Comparison of ENCODE assay signal across 8 mouse cellular contexts in genomic region chr4:106955729-106956712, GRCm38 (mm10). TPM values are rescaled to one million over a fixed set of nuclear protein-coding genes. Genes with fewer than 3 reads are reported as not detected.
DNase-seq lines count a peak whose midpoint lies in the region; ATAC-seq and TF ChIP-seq lines count a peak whose summit lies in the region.

No protein-coding gene starts in this region.

- H3K27me3 ChIP-seq in midbrain, embryonic 11.5 days (ENCODE audit: control insufficient read depth, insufficient read depth, low read length), result no peaks in the 10 kb centered on the region
- H3K27me3 ChIP-seq in kidney, adult 2 months (replicated peaks; ENCODE audit: control insufficient read depth, insufficient read depth, low read length), result no peaks in the 10 kb centered on the region

- H3K36me3 ChIP-seq in midbrain, embryonic 11.5 days (ENCODE audit: control insufficient read depth, insufficient read depth, low read length), result no peaks in the 10 kb centered on the region
- no peaks in the 10 kb centered on the region for H3K36me3 ChIP-seq in kidney, adult 2 months (ENCODE audit: control insufficient read depth, insufficient read depth, low read length)

- WGBS in midbrain, embryonic 11.5 days, result 46% methylated on average over 19 of the region's 19 CpGs
- 67% methylated on average over 19 of the region's 19 CpGs for WGBS in kidney, adult 2 months

- DNase-seq in urinary bladder, postnatal 14 days (ENCODE audit: low spot score), result peak; percentile 51
- DNase-seq in urinary bladder, adult 2 months (ENCODE audit: low spot score), result no peak
- peak; percentile 51 for DNase-seq in heart, postnatal 4 days
- peak; percentile 45 to 67 for DNase-seq in left cerebral cortex, postnatal 14 days (ENCODE audit: low spot score in 2 of 2)
- DNase-seq in midbrain, embryonic 11.5 days (ENCODE audit: low spot score, missing footprints), result no peak
- DNase-seq in thymus, postnatal 25 days, result peak; percentile 45
- DNase-seq in kidney, adult 2 months, result no peak

- no peak overlapping the region for H3K4me3 ChIP-seq in midbrain, embryonic 11.5 days (ENCODE audit: low read depth, low read length)
- no peak overlapping the region for H3K4me3 ChIP-seq in kidney, adult 2 months (ENCODE audit: insufficient read depth, low read depth, low read length)

- no peak for TF ChIP-seq POLR2A in kidney, adult 2 months (IDR thresholded peaks at IDR 0.05; ENCODE audit: low read depth, low read length)

- no peak overlapping the region for H3K4me2 ChIP-seq in midbrain, embryonic 11.5 days

- no peak for TF ChIP-seq CTCF in kidney, adult 2 months (conservative IDR thresholded peaks at IDR 0.05; ENCODE audit: insufficient read depth, insufficient read length, low read depth, low read length)

- peak overlapping the region; percentile 24; the same call in 1 of the 2 replicates for H3K9ac ChIP-seq in midbrain, embryonic 11.5 days (ENCODE audit: low read length)

- peaks cover 46% of the 10 kb centered on the region for H3K4me1 ChIP-seq in midbrain, embryonic 11.5 days (ENCODE audit: control insufficient read depth, insufficient read depth, low read length)
- peaks cover 10% of the 10 kb centered on the region for H3K4me1 ChIP-seq in kidney, adult 2 months (ENCODE audit: control insufficient read depth, insufficient read depth, low read length)

- intact Hi-C loops in left cerebral cortex, postnatal 14 days (cut with DNase I), result no loop called here

- H3K27ac ChIP-seq in midbrain, embryonic 11.5 days (ENCODE audit: low read depth, low read length), result peak overlapping the region; percentile 36
- H3K27ac ChIP-seq in kidney, adult 2 months (ENCODE audit: insufficient read depth, low read depth, low read length), result no peak overlapping the region

- ATAC-seq in erythroblast, adult 5-6 weeks (replicated peaks; ENCODE audit: low FRiP score, poor library complexity, severe bottlenecking), result peak; percentile 71
- ATAC-seq in midbrain, embryonic 11.5 days (ENCODE audit: low FRiP score), result peak; percentile 51

- H3K9me3 ChIP-seq in midbrain, embryonic 11.5 days (ENCODE audit: control insufficient read depth, low read length), result no peaks in the 10 kb centered on the region

RNA-seq across cellular contexts. Expression of gene Ssbp3, which starts 45.5 kb away (rescaled TPM):
- polyA plus RNA-seq in urinary bladder, adult 2 months (2012; rRNA removed), result 59.0 and 71.8 TPM in 2 replicates
- total RNA-seq in erythroblast, adult 5-6 weeks (2015; ENCODE audit: low replicate concordance), result 55.9 and 73.4 TPM in 2 replicates
- total RNA-seq in erythroblast, adult 5-6 weeks (2017; ENCODE audit: low replicate concordance), result 49.8 and 56.6 TPM in 2 replicates
- 10 to 100 TPM; 55.3 to 58.7 TPM for total RNA-seq in heart, postnatal 4 days (2021)
- 100 to 1,000 TPM; 109 to 115 TPM for total RNA-seq in left cerebral cortex, postnatal 14 days (2021)
- 124 and 132 TPM in 2 replicates for polyA plus RNA-seq in midbrain, embryonic 11.5 days (2014; fragmentation: Nextera tagmentation; extraction: Ambion mirVana)
- 44.6 and 48.6 TPM in 2 replicates for polyA plus RNA-seq in kidney, adult 2 months (2012; rRNA removed)

Comparison
In these comparisons a context has a peak if more than half of its experiments do, and no peak if none do; other contexts are left out.
1. DNase-seq: peak in urinary bladder, postnatal 14 days (single experiment), heart, postnatal 4 days (single experiment), left cerebral cortex, postnatal 14 days (2 of 2) and thymus, postnatal 25 days (single experiment); none in urinary bladder, adult 2 months (single experiment), midbrain, embryonic 11.5 days (single experiment) and kidney, adult 2 months (single experiment).